Mouse (Mus musculus) heart, postnatal 14 days (tissue): ENCODE data around the gene Scyl2. TPM values are rescaled to one million over a fixed set of nuclear protein-coding genes. Genes with fewer than 3 reads are reported as not detected.
"Not testable (repeated sequence)": the region's sequence is repeated elsewhere in the genome, so short reads cannot be mapped to it uniquely, and the experiment has no call there.

ENCODE experiments used
- DNase-seq, 2 experiments: peaks; one replicate each; pipeline ENCODE4 v3.0.0; 2021 to 2022
- intact Hi-C: fragments of 180-260 bp; cut with DNase I; formaldehyde crosslinking; loops from one replicate; pipeline ENCODE4 v1.15.1; 2025
- total RNA-seq, 2 experiments: library from RNA; stranded (reverse); gene quantifications; 2 replicates each; pipeline ENCODE4 v1.2.3; 2021

Scyl2 gene
- total RNA-seq, 2 experiments from 2014 or later = 17.8 to 18.9 TPM

DNA sequence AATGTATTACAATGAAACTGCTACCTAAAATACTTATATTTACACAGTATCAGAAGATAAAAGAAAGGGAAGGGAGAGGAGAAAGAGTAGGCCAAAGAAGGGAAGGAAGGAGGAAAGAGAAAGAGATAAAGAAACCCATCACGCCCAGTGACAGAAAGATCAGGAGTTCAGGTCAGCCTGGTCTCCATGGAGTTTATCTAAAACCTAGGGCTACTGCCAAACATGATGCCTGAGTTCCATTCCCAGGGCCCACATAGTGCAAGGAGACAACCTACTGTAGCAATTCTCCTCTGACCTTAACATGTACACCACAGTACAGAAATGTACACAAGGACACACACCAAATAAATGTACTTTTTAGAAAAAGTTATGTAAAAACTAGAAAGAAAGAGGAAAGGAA is 3.9 kb downstream of the Scyl2 start:
- no peak for DNase-seq
- intact Hi-C loops = no loop called here

DNA sequence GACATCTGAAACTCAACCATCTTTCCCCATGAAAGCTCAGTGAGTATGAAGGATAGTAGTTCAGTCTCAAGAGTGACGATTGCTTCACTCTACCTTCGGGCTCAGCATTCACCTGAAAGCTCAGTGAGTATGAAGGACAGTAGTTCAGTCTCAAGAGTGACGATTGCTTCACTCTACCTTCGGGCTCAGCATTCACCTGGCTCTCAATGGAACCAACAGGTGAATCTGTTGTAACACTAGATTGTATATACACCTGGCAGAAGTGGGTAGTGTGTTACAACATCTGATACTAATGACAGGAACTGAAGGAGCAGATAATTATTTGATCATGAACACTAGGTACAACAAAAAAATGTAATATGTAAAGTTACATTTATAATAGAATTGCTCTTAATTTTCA is 4.4 kb downstream of the Scyl2 start:
- no peak for DNase-seq
- intact Hi-C loops = no loop called here

DNA sequence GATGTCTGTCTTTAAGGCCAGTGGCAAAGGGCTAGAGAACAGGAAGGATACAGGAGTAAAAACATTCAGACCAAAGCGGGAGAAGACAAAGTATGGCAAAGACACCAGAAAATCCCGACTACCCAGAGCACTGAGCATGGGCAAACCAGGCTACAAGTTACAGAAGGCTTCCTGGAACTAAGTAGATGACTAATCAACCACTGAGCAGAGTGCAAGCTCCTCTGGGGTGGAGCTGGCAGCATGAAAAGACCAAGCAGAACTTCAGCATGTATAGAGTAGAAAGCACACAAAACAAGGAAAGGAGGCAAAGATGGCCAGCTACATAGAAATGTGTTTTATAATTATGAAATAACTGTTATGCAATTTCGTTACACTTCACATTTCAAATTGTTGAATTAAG is 5.6 kb downstream of the Scyl2 start:
- no peak for DNase-seq
- intact Hi-C loops = no loop called here

DNA sequence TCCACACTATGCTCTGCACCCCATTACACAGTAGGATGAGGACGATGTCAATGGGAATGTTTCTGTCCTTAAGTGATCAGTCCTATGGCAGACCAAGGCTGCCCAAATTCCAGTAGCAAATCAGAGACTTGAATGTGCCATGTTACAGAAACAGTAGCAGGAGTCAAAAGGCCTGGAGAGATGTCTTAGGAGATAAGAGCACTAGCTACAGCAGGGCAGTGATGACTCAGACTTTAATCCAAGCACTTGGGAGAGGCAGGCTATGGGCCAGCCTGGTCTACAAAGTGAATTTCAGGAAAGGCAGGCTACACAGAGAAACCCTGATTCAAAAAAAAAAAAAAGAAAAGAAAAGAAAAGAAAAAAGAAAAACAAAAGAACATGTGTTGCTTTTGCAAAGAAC is 6.6 kb downstream of the Scyl2 start:
- intact Hi-C loops = no loop called here
- DNase-seq = no peak

DNA sequence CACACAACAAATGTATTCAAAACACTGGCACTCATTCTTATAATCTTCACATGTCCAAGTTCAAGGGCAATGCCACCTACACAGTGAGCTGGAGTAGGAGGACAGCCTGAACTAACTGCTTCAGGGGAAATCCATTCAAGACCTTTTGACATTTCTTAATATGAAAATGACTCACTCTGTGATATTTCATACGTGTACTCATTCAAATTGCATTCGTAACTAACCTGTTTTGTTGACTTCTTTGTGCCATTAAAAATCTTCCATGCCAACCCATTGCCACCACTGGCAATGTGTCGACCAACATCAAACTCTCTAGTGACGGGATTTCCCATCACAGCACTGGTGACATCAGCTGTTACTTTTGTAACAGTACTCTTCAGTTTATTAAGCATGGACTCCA is 8.0 kb downstream of the Scyl2 start:
- no peak for DNase-seq
- intact Hi-C loops = no loop called here

DNA sequence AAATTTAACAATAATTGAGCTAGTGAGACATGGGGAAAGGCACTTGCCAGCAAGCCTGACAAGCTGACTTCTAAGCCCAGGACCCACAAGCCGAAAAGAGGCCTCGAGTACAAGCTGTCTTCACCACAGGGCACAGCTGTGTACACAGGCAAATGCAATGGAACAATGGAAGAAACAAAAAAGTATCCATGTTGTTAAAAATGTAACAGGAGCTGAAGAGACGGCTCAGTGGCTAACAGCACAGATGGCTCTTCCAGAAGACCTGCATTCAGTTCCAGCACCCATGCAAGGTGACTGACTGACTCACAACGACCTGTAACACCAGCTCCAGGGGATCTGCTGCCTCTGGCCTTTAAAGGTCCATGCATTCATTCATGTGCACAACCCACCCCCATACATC is 9.5 kb downstream of the Scyl2 start:
- no peak for DNase-seq
- intact Hi-C loops = no loop called here

DNA sequence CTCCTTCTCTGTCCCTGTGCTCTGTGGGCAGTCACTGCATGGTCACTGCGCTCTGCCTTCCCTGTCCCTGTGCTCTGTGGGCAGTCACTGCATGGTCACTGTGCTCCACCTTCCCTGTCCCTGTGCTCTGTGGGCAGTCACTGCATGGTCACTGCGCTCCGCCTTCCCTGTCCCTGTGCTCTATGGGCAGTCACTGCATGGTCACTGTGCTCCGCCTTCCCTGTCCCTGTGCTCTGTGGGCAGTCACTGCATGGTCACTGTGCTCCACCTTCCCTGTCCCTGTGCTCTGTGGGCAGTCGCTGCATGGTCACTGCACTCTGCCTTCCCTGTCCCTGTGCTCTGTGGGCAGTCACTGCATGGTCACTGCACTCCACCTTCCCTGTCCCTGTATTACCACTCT is 15.7 kb downstream of the Scyl2 start:
- DNase-seq, intact Hi-C loops: not testable (repeated sequence)

DNA sequence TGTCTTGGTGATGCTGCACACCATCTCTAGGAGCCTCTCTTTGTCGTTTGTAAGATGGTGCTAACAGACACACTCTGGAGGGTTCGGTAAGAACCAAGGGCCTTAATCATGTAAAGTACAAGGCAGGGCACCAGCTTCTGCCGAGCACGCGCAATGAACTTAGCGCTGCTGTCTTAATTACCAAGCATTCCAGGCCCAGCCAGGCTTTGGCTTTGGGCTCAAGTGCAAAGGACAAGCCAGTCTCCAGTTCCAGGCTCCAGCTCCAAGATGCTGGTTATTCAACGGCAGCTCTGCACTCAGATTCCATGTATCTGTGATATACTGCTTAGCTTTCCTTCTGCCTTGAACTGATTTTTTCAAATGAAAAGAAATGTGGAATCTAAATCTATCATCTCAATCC is 18.5 kb downstream of the Scyl2 start:
- intact Hi-C loops = no loop called here
- DNase-seq = no peak

DNA sequence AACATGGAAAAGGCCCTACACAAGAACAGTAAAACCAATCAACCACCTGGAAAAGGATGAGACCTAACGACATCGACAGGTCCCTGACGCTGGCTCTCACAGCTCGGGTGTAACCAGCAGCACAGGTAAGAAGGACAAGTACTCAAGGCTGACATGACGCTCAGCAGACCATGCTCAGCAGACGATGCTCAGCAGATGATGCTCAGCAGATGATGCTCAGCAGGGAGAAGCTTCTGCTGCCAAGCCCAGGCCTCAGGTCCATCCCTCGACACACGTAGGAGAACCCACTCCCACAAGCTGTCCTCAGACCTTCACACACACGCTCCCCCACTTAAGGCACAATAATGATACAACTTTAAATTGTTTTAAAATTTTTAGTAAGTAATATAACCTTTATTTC is 20.4 kb downstream of the Scyl2 start:
- no peak for DNase-seq
- intact Hi-C loops = no loop called here

DNA sequence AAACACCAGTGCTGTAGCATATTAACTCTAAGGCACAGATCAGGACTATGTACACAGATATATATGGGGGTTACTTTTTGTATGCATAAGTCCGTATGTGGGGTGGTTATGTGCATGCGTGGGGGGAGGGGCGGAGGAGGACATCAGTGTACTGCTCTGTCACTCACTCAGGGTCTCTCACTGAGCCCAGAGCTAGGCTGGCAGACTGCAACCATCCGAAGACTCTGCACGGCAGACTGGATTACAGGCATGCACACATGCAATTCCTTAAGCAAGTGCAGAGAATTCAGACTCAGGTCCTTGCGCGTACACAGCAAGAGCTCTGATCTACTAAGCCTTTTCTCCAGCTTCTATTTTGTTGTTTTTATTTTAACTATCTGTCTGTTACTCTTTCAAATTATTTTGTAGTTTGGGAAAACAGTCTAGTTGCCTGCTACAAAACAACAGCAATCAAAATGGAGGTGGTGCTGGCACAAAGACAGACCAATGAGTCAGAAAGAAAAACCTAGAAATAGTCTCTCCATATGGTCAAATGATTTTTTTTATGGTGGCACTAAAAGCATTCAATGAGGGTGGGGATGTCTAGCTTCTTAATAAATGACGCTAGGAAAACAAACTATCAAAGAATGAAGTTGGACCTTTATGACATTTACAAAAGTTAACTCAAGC is 21.0 kb downstream of the Scyl2 start:
- intact Hi-C loops = no loop called here
- no peak for DNase-seq

DNA sequence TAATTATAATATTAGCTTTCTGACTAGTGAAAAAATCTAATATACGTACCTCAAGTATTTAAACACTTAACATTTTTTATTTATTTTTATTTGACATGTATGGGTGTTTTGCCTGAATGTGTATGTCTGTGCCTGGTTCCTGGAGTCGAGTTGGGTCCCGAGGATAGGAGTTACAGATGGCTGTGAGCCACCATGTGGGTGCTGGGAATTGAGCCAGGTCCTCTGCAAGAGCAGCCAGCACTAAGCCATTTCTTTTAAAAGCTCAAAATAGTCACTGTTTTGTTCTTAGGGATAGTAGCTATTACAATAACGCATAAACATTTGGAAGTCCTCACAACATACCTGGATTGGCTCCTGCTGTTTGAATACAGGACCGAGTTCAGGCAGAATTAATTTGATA is 29.7 kb downstream of the Scyl2 start:
- DNase-seq = peak; percentile 20 to 30
- intact Hi-C loops = no loop called here

DNA sequence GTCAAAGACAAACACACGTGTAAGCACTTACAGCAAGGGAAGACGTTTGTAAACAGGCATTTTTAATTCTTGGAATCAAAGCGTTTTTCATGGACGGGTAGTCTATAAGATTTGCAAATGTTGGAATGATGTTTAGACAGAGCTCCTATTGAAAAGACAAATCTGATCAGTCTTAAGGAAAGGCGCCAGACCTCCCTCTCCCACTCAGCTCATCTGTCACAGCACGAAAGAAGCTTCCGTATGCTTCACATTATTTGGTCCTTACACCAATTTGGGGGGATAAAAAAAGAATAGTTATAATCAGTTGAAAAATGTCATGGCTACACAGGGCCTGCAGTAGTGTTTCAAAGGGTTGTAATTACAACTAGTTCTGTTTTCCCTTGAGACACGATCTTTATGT is 33.2 kb downstream of the Scyl2 start:
- no peak for DNase-seq
- intact Hi-C loops = no loop called here

DNA sequence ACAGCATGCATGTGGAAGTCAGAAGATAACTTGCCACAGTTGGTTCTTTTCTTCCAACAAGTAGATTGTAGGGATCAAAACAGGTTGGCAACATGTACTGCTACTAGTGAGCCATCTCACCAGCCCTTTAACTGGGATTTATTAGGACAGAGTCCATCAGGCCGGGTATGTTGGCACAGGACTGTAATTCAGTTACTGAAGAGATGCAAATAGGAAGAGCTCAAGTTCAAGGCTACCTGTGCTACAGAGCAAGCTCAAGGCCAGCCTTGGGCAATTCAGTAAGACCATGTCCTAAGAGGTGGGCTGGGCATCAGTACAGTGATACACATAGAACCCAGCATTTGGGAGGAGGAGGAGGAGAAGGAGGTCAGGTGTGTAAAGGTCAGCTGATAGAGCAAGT is 34.4 kb downstream of the Scyl2 start:
- intact Hi-C loops = no loop called here
- DNase-seq = no peak

DNA sequence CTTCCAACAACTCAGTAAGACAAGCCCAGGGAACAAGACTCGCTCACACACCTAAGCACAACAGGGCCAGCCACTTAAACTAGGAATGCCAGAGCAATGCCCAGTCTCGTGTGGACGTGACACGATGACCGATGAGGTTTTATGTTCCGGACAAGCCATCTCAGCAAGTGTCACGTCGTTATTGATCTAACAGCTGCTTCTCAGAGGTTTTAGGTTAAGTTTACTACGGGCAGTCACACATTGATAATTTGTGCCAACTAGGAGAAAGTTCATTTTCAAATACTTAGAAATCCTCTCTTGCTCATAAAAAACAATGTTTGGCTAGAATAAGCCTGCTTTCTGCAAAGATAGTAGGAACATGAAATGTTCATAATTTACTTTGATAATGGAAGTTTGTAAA is 39.2 kb downstream of the Scyl2 start:
- intact Hi-C loops = loop anchor here (10.0 kb wide), 1 partner anchor 178 kb away; no protein-coding TSS in a partner anchor
- no peak for DNase-seq

DNA sequence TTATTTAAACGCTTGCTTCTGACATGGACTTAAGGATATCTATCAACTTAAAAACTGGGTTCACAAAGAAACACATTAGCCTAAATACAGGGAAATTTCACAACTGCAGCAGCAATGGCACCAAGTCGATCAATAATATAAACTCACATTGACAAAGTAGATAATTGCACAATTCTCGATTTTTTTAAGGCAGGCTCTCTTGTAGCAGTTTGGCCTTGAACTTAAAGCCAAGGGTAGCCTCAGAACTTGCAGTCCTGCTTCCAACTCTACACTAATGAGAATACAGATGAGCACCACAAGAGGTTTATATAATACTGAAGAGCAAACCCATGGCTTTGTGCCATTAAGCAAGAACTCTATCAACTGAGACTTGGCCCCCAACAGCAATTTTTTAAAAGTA is 49.1 kb downstream of the Scyl2 start:
- no peak for DNase-seq
- intact Hi-C loops = loop anchor here (10.0 kb wide), 1 partner anchor 432 kb away; no protein-coding TSS in a partner anchor

DNA sequence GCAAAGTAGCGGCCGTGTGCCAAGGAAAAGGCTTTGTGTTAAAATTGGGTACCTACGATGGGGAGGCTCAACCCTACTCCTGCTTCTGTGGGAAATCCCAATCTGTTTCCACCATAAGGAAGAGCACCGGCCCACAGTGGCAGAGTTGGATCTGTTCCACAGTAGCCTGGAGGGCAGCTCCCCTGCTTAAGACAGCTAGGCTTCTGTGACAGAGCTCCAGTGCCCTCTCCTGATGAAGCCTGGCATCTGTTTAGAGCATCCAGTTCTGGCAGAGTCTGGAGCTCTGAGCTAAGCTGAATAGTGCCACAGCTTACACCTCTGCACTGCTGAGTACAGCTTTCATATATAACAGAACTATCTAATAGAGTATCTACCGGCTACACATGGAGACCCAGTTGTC is 51.1 kb downstream of the Scyl2 start:
- intact Hi-C loops = loop anchor here (10.0 kb wide), 1 partner anchor 430 kb away; no protein-coding TSS in a partner anchor
- peak in 1 of 2 experiments; percentile 18 for DNase-seq

DNA sequence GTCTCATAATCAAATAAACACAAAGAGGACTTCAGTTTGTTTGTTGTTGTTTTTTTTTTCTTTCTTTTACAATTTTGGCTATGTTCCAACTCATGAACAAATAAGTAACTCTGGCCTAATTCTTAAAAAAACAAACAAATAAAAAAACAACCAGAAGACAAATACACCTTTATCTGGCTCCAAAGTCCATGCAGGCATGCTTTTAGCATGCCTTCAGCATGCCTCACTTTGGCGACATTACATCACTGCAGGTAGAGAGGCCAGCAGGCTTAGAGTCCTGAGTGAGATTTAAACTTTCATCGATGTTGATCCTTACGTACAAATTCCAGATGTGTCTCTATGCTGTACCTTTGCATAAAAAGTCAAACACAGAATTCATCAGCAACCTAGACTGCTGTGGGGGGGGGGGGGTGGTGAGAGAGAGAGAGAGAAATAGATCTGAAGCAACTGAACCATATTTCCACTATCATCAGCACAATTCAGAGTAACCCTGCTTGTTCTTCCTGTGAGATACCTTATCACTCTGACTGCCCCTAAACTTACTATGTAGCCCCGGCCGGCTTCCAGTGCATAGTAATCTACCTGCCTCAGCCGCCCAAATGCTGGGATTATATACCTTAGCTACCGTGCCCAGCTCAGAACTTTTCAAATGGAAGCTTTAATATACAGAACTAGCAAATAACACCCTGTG is 52.2 kb downstream of the Scyl2 start:
- DNase-seq = no peak
- intact Hi-C loops = loop anchor here (10.0 kb wide), 1 partner anchor 429 kb away; no protein-coding TSS in a partner anchor

DNA sequence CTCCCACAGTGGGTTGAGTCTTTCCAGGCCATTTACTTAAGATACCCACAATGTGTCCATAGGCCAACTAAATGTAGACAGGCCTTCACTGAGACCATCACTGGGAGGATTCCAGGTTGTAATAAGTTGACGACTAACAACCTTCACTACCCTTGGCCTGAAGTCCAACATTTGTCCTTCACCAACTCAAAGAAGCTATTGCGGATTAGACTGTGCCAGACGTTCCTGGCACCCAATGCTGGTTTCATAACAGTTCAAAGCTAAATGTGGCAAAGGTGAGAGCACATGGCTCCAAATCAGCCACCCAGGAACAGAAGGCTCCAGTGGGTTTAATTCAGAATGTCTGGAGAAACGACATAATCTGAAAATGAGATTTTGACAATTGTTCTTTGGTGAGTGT is 53.0 kb downstream of the Scyl2 start:
- peak in 1 of 2 experiments; percentile 28 for DNase-seq
- intact Hi-C loops = loop anchor here (10.0 kb wide), 1 partner anchor 428 kb away; no protein-coding TSS in a partner anchor

DNA sequence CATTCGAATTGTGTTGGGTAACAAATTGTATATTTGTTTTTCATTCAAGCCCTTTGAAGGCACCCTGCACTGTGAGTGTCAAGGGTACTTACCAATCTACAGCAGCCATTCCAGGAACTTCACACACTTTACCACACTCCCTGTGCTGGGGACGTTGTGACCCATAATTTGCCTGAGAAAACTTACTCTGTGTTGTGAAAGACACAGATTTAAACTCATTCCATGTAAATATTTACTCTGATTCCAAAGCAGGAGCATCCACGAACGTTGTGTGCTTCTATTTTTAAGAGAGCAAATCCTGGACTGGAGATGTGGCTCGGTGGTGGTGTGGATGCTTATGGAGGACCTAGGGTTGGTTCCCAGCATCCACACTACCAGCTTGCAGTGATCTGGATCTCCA is 54.3 kb downstream of the Scyl2 start:
- intact Hi-C loops = loop anchor here (10.0 kb wide), 1 partner anchor 427 kb away; no protein-coding TSS in a partner anchor
- no peak for DNase-seq

DNA sequence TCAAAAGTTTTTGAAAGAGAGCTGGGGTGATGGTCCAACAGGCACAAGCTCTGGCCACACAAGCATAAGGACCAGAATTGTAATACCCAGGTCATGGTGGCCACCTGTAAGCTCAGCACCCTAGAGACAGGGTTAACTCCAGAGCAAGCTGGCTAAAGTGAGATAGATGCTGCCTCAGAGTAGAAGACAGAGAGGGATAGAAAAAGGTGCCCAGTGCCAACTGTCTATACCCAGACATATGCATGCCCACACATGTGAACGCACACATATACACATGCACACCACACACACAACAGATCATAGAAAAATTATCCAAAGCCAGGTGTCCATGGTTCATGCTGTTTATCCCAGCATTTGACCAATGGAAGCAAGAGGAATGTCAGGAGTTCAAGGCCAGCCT is 55.5 kb downstream of the Scyl2 start:
- DNase-seq = no peak
- intact Hi-C loops = loop anchor here (1.0 to 10.0 kb wide), 2 partner anchors 168 to 426 kb away; no protein-coding TSS in a partner anchor

DNA sequence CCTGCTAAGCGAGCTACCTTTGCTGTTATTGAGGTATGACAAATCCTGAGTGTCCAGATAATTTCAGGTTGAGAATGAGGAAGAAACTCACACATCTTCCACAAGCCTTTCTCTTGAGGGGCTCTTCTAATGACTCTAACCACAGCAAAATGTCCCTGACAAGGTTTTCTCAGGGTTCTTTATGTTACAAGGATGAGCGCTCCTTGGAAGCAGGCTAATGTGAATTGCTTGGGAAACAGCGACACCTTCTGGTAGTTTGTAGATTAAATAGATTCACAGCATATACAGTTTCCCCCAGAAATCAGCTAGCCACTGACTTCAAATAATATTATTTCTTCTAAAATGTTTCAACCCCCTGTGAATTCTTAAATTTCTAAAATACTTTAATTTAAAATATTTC is 56.0 kb downstream of the Scyl2 start:
- DNase-seq = peak; percentile 22 to 66
- intact Hi-C loops = loop anchor here (1.0 to 10.0 kb wide), 2 partner anchors 168 to 425 kb away; no protein-coding TSS in a partner anchor

DNA sequence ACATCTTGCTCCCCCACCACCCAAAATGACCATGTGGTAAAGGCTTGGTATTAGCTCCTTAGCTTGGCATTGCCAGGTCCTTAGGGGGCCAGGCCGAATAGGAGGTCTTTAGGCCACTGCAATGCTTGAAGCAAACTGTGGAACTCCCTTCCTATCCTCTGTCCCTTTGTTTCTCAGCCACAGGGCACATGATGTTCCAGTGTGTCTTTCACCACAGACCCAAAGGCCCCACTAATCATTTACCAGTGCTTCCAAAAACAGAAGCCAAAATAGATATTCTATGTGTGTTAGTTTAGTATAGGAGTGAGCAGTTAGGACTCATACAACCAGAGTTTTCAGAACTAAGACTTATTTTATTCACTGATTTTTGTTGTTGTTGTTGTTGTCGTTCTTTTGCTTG is 59.4 kb downstream of the Scyl2 start:
- intact Hi-C loops = no loop called here
- no peak for DNase-seq
